Mouse (Mus musculus) C2C12 (cell line): ENCODE data around the gene Papolb.

Source experiments
- CEBPB ChIP-seq: IDR thresholded peaks from one replicate; pipeline ENCODE4 v1.6.1; 2011; ENCODE audit warnings: low read depth, mild to moderate bottlenecking, control low read depth, moderate library complexity
- CTCF ChIP-seq: IDR thresholded peaks from one replicate; pipeline ENCODE4 v1.5.1; 2011; ENCODE audit not compliant: control insufficient read depth, insufficient read depth, insufficient read length
- MAX ChIP-seq: IDR thresholded peaks from one replicate; pipeline ENCODE4 v1.6.1; 2011; ENCODE audit warnings: mild to moderate bottlenecking, control low read depth
- MYOG ChIP-seq: IDR thresholded peaks from one replicate; pipeline ENCODE4 v1.6.1; 2011; ENCODE audit not compliant: control insufficient read depth, insufficient read length; ENCODE audit errors: extremely low read depth
- USF1 ChIP-seq: IDR thresholded peaks from one replicate; pipeline ENCODE4 v1.6.1; 2011; ENCODE audit warnings: low read depth, mild to moderate bottlenecking, control low read depth, moderate library complexity

DNA sequence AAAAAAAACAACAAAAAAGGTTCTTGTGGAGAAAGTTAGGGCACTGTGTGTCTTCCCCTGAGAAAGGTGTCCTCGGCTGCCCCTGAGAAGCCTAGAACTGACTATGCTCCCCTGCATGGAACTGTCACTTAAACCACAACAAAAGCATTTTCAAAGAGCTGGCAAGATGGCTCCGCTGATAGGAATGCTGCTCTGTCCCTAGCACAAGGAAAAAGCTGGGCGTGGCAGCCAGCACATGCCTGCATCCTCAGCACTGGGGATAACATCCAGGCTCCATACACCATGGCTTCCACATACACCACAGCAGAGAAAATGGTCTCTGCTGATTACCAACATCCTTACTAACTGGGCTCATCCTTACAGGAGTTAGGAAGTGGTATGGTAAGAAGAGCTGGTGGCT, 17.2 kb upstream of the Papolb start:
- TF ChIP-seq MAX (no peak), CTCF (no peak), CEBPB (no peak), USF1 (no peak), MYOG (no peak)
